Mouse (Mus musculus) testis, postnatal 14 days (tissue): ENCODE results near the gene Rhod.
"Not testable (repeated sequence)": the region's sequence is repeated elsewhere in the genome, so short reads cannot be mapped to it uniquely, and the experiment has no call there.

Source experiments
- DNase-seq: peaks from one replicate; pipeline ENCODE4 v3.0.0; 2021; ENCODE audit warnings: low spot score

The Rhod gene

DNA sequence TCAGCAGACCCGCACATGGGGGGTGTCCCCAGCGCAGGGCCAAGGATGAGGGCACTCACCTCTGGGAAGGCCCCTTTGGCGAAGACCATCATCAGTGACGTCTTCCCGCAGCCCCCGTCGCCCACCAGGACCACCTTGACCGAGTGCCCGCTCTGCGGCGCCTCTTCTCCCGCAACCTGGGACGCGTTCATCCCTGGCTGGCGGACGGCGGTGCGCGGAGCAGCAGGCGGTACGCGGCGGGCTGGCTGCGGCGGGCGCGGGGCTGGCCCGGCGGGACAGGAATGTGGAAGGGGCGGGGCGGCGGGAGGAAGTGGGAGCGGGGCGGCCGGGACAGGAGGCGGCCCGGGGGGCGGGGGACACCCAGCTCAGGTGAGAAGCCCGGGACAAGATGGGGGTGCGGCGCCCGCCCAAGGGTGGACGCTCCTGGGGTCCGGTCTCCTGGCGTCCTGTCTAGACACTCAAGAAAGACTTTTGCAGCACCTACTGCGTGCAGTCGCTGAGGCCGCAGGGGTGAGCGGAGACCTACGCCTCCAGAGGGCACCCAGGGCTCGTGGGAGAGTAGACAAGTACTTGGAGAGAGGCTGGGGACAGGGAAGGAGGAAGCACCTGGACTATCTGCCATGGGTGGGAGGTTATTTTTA is at the start of gene Rhod:
Gene Rhod (minus strand): TSS at position 272 of the 641 bp plus-strand sequence.
- DNase-seq = peak; percentile 38

GRCm38 (mm10) chr19:4487877-4488276 is 48.6 kb upstream of the Rhod start:
- peak; percentile 24 for DNase-seq

- no peak for DNase-seq
These were observed 45.8 kb upstream of the Rhod start for GRCm38 (mm10) chr19:4485006-4485405.

GRCm38 (mm10) chr19:4482111-4482859 is 43.1 kb upstream of the Rhod start:
- DNase-seq = no peak

DNA sequence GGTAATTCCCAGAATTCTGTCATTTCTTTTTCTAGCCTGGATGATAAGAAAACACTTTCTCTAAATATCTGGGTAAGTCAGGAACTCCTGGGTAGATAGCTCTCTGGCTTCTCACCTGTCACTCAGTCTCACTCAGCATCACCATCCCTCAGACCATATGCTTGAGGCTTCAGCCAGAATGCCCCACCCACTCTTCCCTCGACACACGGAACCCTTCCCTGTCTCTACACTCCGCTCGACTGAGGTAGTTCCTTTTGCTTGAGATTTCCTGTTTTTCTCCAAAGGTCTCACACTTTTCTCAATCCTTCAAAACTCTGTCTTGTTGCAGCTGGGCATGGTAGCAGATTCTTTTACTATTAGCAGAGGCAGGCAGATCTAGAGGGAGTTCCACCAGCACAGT is 42.1 kb upstream of the Rhod start:
- DNase-seq = no peak

- DNase-seq = no peak
These were observed 40.8 kb upstream of the Rhod start for GRCm38 (mm10) chr19:4480041-4480440.

GRCm38 (mm10) chr19:4478190-4478516 is 38.9 kb upstream of the Rhod start:
- DNase-seq = no peak

DNA sequence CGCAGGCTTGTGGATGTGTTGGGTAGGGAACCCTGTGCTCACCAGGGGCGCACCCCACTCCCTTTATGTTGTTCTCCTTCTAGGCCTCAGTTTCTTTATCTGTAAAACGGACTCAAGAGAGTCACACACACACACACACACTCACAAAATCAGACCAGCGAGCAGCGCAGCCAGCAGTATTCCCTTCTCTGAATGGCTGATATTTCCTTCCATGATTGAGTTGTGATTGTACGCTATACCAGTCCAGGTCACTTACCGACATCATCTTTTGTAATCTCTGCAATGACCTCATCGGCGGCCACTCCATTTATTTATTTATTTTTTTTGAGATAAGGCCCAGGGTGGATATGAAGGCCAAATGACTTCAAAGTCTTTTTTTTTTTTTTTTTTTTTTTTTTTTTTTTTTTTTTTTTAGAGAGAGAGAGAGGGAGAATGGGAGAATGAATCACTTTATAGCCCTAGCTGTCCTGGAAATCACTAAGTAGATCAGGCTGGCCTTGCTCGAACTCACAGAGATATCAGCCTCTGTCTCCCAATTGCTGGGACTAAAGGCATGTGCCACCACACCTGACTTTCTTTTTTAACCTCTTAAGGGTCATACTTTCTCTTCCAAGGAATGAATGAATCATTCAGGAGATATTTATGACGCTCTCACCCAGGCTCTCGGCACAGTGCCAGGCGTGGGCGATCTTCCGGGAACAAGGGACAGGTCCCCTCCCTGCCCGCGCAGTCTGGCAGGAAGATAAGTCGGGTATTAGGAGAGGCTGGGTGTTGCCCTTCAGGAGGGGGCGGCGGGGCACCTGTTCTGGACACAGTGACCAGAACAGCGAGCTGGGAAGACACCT is 38.3 kb upstream of the Rhod start, which contains the start of gene Syt12:
Gene Syt12 (minus strand): TSS at position 103 of the 845 bp plus-strand sequence.
- DNase-seq = peak; percentile 71

GRCm38 (mm10) chr19:4476601-4477257 is 37.5 kb upstream of the Rhod start:
- DNase-seq = peak; percentile 15

GRCm38 (mm10) chr19:4475224-4475925 is 36.1 kb upstream of the Rhod start:
- no peak for DNase-seq

- DNase-seq = no peak
These were observed 35.5 kb upstream of the Rhod start for GRCm38 (mm10) chr19:4474739-4475138.

DNA sequence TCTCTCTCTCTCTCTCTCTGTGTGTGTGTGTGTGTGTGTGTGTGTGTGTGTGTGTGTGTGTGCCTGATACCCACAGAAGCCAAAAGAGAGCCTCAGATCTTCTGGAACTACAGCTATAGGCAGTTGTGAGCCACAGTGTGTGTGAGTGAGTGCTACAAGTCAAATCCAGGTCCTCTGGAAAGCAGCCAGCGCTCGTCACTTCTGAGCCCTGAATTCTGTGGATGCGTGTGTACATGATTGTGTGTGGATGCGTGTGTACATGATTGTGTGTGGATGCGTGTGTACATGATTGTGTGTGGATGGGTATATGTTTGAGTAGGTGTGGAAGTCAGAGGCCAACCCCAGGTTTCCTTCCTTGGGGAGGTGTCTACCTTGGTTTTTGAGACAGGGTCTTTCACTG is 34.3 kb upstream of the Rhod start:
- no peak for DNase-seq

GRCm38 (mm10) chr19:4468363-4468762 is 29.1 kb upstream of the Rhod start:
- peak; percentile 47 for DNase-seq

DNA sequence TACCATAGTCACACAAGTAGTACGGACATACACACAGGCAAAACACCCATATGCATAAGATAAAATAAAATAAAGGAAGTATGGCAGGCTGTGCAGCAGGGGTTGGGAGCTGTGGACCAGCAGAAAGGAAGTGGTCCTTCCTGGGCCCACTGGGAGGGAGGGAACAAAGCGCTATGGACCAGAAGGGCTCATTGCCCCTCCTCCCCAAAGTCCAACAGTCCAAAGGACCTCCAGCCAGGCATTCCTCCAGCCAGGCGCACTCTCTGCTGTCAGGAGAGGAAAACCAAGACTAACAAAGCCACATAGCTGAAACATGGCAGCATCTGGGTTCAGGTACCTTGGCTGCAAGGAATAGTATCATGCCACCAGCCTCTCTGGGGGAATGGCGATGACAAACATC is 25.4 kb upstream of the Rhod start:
- no peak for DNase-seq

GRCm38 (mm10) chr19:4461981-4462380 is 22.7 kb upstream of the Rhod start:
- DNase-seq = no peak

- peak; percentile 46 for DNase-seq
These were observed 17.0 kb upstream of the Rhod start for GRCm38 (mm10) chr19:4456227-4456626.

GRCm38 (mm10) chr19:4455071-4455800 is 16.0 kb upstream of the Rhod start:
- no peak for DNase-seq

- DNase-seq = not testable (repeated sequence)
These were observed 14.8 kb upstream of the Rhod start for GRCm38 (mm10) chr19:4454040-4454439.

- no peak for DNase-seq
These were observed 13.3 kb upstream of the Rhod start for GRCm38 (mm10) chr19:4452525-4452924.

DNA sequence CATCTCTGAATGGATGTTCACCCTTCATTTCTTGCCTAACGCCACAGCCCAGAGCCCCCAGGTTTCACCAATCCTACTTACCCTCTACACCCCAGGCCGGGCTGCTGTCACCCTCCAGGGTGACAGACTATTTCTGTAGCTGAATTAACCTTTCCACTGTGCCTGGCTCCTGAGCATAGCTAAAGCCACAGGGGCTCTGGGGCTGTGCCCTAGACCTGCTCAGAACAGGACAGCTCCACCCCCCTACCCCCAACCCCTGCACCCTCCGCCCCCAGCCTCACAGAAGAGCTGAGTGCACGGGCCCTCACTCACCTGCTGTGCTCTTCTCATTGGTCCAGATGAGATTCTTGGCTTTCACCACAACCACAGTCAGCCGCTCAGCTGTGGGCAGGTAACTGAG is 12.7 kb upstream of the Rhod start:
- DNase-seq = no peak

DNA sequence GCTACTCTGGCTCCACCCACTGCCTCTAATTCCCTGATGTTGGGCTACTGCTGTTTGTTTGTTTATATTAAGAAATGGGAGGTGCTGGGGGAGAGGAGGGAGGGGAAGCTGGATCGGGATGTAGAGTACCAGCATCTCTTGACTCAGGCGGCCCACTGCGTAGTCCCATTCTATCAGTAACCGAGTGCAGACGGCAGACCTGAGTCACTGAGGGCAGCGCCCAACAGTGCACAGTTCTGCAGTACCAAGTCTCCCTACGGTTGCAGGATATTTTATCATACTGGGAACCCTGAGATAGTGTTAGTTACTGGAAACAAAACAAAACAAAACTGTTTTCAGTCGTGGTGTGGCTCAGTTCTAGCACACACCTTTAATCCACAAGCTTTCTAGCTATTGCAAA is 11.9 kb upstream of the Rhod start:
- DNase-seq = no peak
